Mouse (Mus musculus) CH12.LX (cell line): ENCODE results near the gene Gm10226. TPM values are rescaled to one million over a fixed set of nuclear protein-coding genes. Genes with fewer than 3 reads are reported as not detected.

Experiments
- DNase-seq: peaks from one replicate; pipeline ENCODE4 v3.0.0-alpha.2; 2013; ENCODE audit errors: extremely low read depth
- H3K27ac ChIP-seq: 2 replicates; pipeline ENCODE4 v1.5.1; 2012; ENCODE audit warnings: low read depth, mild to moderate bottlenecking, control low read depth, moderate library complexity; ENCODE audit not compliant: insufficient read depth
- H3K27me3 ChIP-seq: replicated peaks from 2 replicates; pipeline ENCODE3; 2012; ENCODE audit warnings: inconsistent platforms
- H3K36me3 ChIP-seq, 2 experiments: replicated peaks in 1 of 2; 2 replicates each; pipeline versions ENCODE3 to v1.6.1; 2012; ENCODE audit warnings: inconsistent platforms in 1 of 2, low read length in 1 of 2, mild to moderate bottlenecking in 1 of 2, mixed read lengths in 1 of 2, moderate library complexity in 1 of 2; ENCODE audit not compliant: control insufficient read depth in 1 of 2, insufficient read depth in 1 of 2
- H3K4me1 ChIP-seq, 2 experiments: 2 replicates each; pipeline ENCODE4 v1.6.1; 2012; ENCODE audit warnings: inconsistent platforms in 1 of 2, moderate library complexity in 1 of 2; ENCODE audit not compliant: insufficient read depth in 2 of 2, control insufficient read depth in 1 of 2
- H3K4me2 ChIP-seq: 2 replicates; pipeline ENCODE4 v1.6.1; 2012; ENCODE audit warnings: low read depth, mild to moderate bottlenecking, control low read depth; ENCODE audit not compliant: poor library complexity, insufficient read depth, severe bottlenecking
- H3K4me3 ChIP-seq, 3 experiments: fragments of 150-350 bp in 1 of 3; sonication (generic) in 1 of 3; replicated peaks in 1 of 3; 2 replicates each; pipeline versions ENCODE3 to v1.5.1; 2011 to 2012; ENCODE audit warnings: low read depth in 2 of 3, low read length in 2 of 3, mild to moderate bottlenecking in 2 of 3, moderate library complexity in 2 of 3, control low read depth in 1 of 3, improper control_type of control experiment in 1 of 3, inconsistent platforms in 1 of 3, mixed read lengths in 1 of 3; ENCODE audit not compliant: poor library complexity in 1 of 3
- H3K79me2 ChIP-seq: replicated peaks from 2 replicates; pipeline ENCODE4 v1.6.1; 2012; ENCODE audit warnings: mild to moderate bottlenecking, moderate library complexity; ENCODE audit not compliant: control insufficient read depth, poor library complexity, insufficient read depth, severe bottlenecking; ENCODE audit errors: extremely low read depth
- H3K9ac ChIP-seq: 2 replicates; pipeline ENCODE4 v1.6.1; 2012; ENCODE audit warnings: low read depth, mild to moderate bottlenecking, control low read depth, moderate library complexity; ENCODE audit not compliant: insufficient read depth
- H3K9me3 ChIP-seq: replicated peaks from 2 replicates; pipeline ENCODE3; 2012; ENCODE audit warnings: low read length, inconsistent platforms, mixed read lengths
- BHLHE40 ChIP-seq: IDR thresholded peaks from 2 replicates; pipeline ENCODE4 v1.6.1; 2011; ENCODE audit warnings: mild to moderate bottlenecking, low read depth, low read length, improper control_type of control experiment
- CHD2 ChIP-seq: IDR thresholded peaks from 2 replicates; pipeline ENCODE4 v1.6.1; 2011; ENCODE audit warnings: low read length, improper control_type of control experiment
- CTCF ChIP-seq, 2 experiments: IDR thresholded peaks in 1 of 2; conservative IDR thresholded peaks in 1 of 2; 2 replicates each; pipeline ENCODE4 v1.5.1; 2011 to 2012; ENCODE audit warnings: low read depth in 2 of 2, low read length in 2 of 2, improper control_type of control experiment in 1 of 2, inconsistent platforms in 1 of 2, mild to moderate bottlenecking in 1 of 2, moderate library complexity in 1 of 2
- E2F4 ChIP-seq: IDR thresholded peaks from 2 replicates; pipeline ENCODE4 v1.6.1; 2011; ENCODE audit warnings: low read depth, low read length, improper control_type of control experiment; ENCODE audit not compliant: insufficient replicate concordance
- ELF1 ChIP-seq: IDR thresholded peaks from 2 replicates; pipeline ENCODE4 v1.6.1; 2014; ENCODE audit warnings: low read depth, mild to moderate bottlenecking, inconsistent platforms, low read length, improper control_type of control experiment
- EP300 ChIP-seq: IDR thresholded peaks from 2 replicates; pipeline ENCODE4 v1.6.1; 2011; ENCODE audit warnings: low read length, improper control_type of control experiment
- JUN ChIP-seq: IDR thresholded peaks from 2 replicates; pipeline ENCODE4 v1.6.1; 2011; ENCODE audit warnings: low read depth, mild to moderate bottlenecking, low read length, improper control_type of control experiment, moderate library complexity; ENCODE audit not compliant: insufficient read depth
- JUND ChIP-seq: conservative IDR thresholded peaks from 2 replicates; pipeline ENCODE4 v1.6.1; 2011; ENCODE audit warnings: low read depth, low read length, improper control_type of control experiment
- MAX ChIP-seq: IDR thresholded peaks from 2 replicates; pipeline ENCODE4 v1.6.1; 2011; ENCODE audit warnings: low read length, improper control_type of control experiment
- MEF2A ChIP-seq: IDR thresholded peaks from 2 replicates; pipeline ENCODE4 v1.6.1; 2014; ENCODE audit warnings: low read depth, mild to moderate bottlenecking, inconsistent platforms, low read length, improper control_type of control experiment, borderline replicate concordance
- MYC ChIP-seq: IDR thresholded peaks from 2 replicates; pipeline ENCODE4 v1.6.1; 2011; ENCODE audit warnings: low read depth, mild to moderate bottlenecking, improper control_type of control experiment, low read length
- NELFE ChIP-seq: IDR thresholded peaks from 2 replicates; pipeline ENCODE4 v1.6.1; 2011; ENCODE audit warnings: low read depth, low read length, improper control_type of control experiment
- PAX5 ChIP-seq: IDR thresholded peaks from 2 replicates; pipeline ENCODE4 v1.6.1; 2012; ENCODE audit warnings: low read length, inconsistent platforms, mixed read lengths
- RAD21 ChIP-seq: IDR thresholded peaks from 2 replicates; pipeline ENCODE4 v1.6.1; 2011; ENCODE audit warnings: low read depth, mild to moderate bottlenecking, low read length, improper control_type of control experiment, moderate library complexity
- SMC3 ChIP-seq: IDR thresholded peaks from 2 replicates; pipeline ENCODE4 v1.6.1; 2011; ENCODE audit warnings: low read depth, low read length, improper control_type of control experiment
- TCF12 ChIP-seq: IDR thresholded peaks from 2 replicates; pipeline ENCODE4 v1.6.1; 2014; ENCODE audit warnings: low read depth, mild to moderate bottlenecking, inconsistent platforms, low read length, improper control_type of control experiment
- USF2 ChIP-seq: conservative IDR thresholded peaks from 2 replicates; pipeline ENCODE4 v1.6.1; 2011; ENCODE audit warnings: low read depth, low read length, improper control_type of control experiment
- ZC3H11A ChIP-seq: IDR thresholded peaks from 2 replicates; pipeline ENCODE4 v1.6.1; 2012; ENCODE audit warnings: low read depth, mild to moderate bottlenecking, inconsistent platforms, low read length, improper control_type of control experiment
- dilution Hi-C: fragments of 300-500 bp; cut with MboI; formaldehyde crosslinking; loops from 2 replicates; pipeline ENCODE4 v1.14.3; 2020; ENCODE audit warnings: low sequenced_read_pairs; ENCODE audit not compliant: extremely low pct_unique_long_range_greater_than_20kb, extremely low pct_ligation_motif_present
- in situ Hi-C: fragments of 300-500 bp; cut with MboI; formaldehyde crosslinking; loops from 3 replicates; pipeline ENCODE4 v1.14.3; 2019; ENCODE audit warnings: low sequenced_read_pairs, low pct_ligation_motif_present, low pct_unique_long_range_greater_than_20kb, mixed read lengths
- polyA plus RNA-seq: library from polyadenylated mRNA; unstranded; fragments of >175 nt; gene quantifications from 2 replicates; pipeline ENCODE4 v1.2.1, GENCODE M21; 2012; ENCODE audit warnings: low read depth; ENCODE audit not compliant: insufficient read length
- total RNA-seq, 2 experiments: library from RNA; depleted of rRNA; stranded (reverse); fragments of 300-350 nt in 1 of 2; fragments of >200 nt in 1 of 2; gene quantifications; 2 replicates each; pipeline ENCODE4 v1.2.3; 2012 to 2014

Gm10226 gene
- total RNA-seq (2012; rRNA removed) (1.2 and 3.1 TPM in 2 replicates), total RNA-seq (2014; rRNA removed) (5.5 and 5.8 TPM in 2 replicates), polyA plus RNA-seq (4.8 TPM in 1 of 2 replicates, not detected in the other)

- H3K4me2 ChIP-seq, result no peak within 1 kb of the TSS
- in situ Hi-C loops (no loop called here), dilution Hi-C loops (no loop called here)
- no peak for DNase-seq
- TF ChIP-seq MAX, result no peak
- no peak for TF ChIP-seq E2F4
- no peak for TF ChIP-seq MYC
- no peak for TF ChIP-seq TCF12
- H3K9me3 ChIP-seq, result no peaks in the 10 kb centered on the region
- H3K9ac ChIP-seq, result no peak within 1 kb of the TSS
- H3K36me3 ChIP-seq, result peaks cover 8 to 11% of the 10 kb centered on the region in 2 experiments
- no peak within 1 kb of the TSS for H3K4me3 ChIP-seq
- no peaks in the 10 kb centered on the region for H3K27me3 ChIP-seq
- no peaks in the 10 kb centered on the region for H3K4me1 ChIP-seq
- no peak within 1 kb of the TSS for H3K27ac ChIP-seq
- H3K79me2 ChIP-seq, result no peaks in the 10 kb centered on the region
Measured at GRCm38 (mm10) chr17:21691560-21691959, at the start of gene Gm10226. Gm10226 (plus strand) TSS chr17:21691860.

- Histone ChIP-seq H3K4me2 (no peak overlapping the region), H3K27ac (no peak overlapping the region), H3K36me3 (no peaks in the 10 kb centered on the region), H3K79me2 (no peaks in the 10 kb centered on the region), H3K9ac (no peak overlapping the region), H3K4me3 (no peak overlapping the region), H3K4me1 (peaks cover 4 to 25% of the 10 kb centered on the region in 2 experiments), H3K27me3 (no peaks in the 10 kb centered on the region), H3K9me3 (no peaks in the 10 kb centered on the region)
- no peak for DNase-seq
- dilution Hi-C loops (no loop called here), in situ Hi-C loops (no loop called here)
- TF ChIP-seq ZC3H11A (no peak), TCF12 (no peak), PAX5 (no peak), ELF1 (no peak), CHD2 (no peak), E2F4 (no peak)
Measured at GRCm38 (mm10) chr17:21648791-21649190, 42.9 kb upstream of the Gm10226 start.

GRCm38 (mm10) chr17:21649936-21650335 is 41.7 kb upstream of the Gm10226 start:
- no peaks in the 10 kb centered on the region for H3K36me3 ChIP-seq
- peak; percentile 42 for TF ChIP-seq SMC3
- TF ChIP-seq JUND, result peak; percentile 48
- TF ChIP-seq MEF2A, result peak; percentile 26; the same call in 1 of the 2 replicates
- TF ChIP-seq RAD21, result peak; percentile 11
- no peak for TF ChIP-seq MAX
- no peak for TF ChIP-seq NELFE
- 0 out of 2 replicates have a peak, but pooled peaks have one; percentile 7 for TF ChIP-seq BHLHE40
- TF ChIP-seq USF2, result no peak
- no peak; the same call in 1 of the 2 replicates for TF ChIP-seq EP300
- peak; percentile 28 to 68; a peak in 3 of 4 replicates for TF ChIP-seq CTCF (conservative IDR thresholded peaks at IDR 0.05 in 1 of 2, IDR thresholded peaks at IDR 0.05 in 1 of 2; ENCODE audit: low read depth in 2 of 2, low read length in 2 of 2)
- peak; percentile 35; the same call in 1 of the 2 replicates for TF ChIP-seq JUN
- TF ChIP-seq, all 38 proteins: peak for 7
- peak; percentile 62 for DNase-seq
- Histone ChIP-seq H3K4me3 (peak overlapping the region; percentile 26 to 60 (median 27)), H3K79me2 (no peaks in the 10 kb centered on the region), H3K4me2 (peak overlapping the region; percentile 94), H3K4me1 (peaks cover 4 to 25% of the 10 kb centered on the region in 2 experiments), H3K9ac (peak overlapping the region; percentile 75), H3K27ac (peak overlapping the region; percentile 87), H3K9me3 (no peaks in the 10 kb centered on the region), H3K27me3 (no peaks in the 10 kb centered on the region)
- dilution Hi-C loops, result no loop called here
- in situ Hi-C loops, result no loop called here
